Mouse (Mus musculus): ENCODE measurements around the gene Pdss1.

DNA sequence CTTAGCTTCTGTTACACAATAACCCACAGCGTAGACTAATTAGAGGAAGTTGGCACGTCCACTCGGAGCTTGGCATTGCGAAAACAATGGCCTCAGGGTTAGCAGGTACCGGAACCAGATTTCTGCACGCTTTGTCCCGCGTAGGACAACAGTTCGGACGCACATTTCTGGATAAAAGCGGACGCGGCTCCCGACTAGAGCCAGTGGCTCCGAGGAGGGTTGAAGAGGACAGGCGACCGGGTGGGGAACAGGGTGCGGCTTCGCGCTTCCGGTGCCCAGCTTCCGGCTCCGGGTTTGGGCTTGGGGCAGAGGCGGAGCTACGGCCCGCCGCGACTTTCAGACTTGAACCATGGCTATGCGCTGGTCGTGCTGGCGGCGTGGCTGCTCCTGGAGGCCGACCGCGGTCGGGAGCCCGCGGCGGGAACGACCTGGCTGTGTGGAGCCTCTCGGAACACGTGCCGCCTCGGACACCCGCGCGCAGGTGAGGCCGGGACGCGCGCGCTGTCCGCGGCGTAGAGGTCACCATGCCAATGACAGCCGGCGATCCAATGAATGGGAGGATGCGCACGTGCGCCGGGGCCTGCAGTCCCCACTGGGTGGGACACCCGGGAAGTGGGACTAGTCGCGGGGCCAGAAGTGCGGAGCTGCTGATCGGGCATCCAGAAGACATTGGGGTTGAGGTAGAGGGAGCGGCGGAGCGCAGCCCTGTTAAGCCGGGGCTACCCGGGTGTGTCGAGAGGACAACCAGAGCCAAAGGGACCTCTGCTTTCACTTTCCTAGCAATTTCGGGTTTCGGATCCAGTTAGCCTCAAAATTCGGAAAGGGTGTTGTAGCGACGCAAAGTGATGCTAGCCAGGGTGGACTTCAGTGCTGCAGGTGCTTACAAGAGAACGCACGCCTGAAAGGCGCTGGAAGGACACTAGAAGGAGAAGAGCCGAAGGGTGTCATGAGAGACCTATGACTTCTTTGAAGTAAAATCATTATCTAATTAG, at the start of gene Pdss1:
- peak; percentile 95; the same call in 1 of the 2 replicates for TF ChIP-seq FLI1 (IDR thresholded peaks at IDR 0.05; ENCODE audit: low read length)
- TF ChIP-seq GATA1 (IDR thresholded peaks at IDR 0.05; ENCODE audit: borderline replicate concordance, low read length) = no peak
